Mouse (Mus musculus) limb, embryonic 11.5 days (tissue): Measurements from ENCODE around the gene Snx1. TPM values are rescaled to one million over a fixed set of nuclear protein-coding genes. Genes with fewer than 3 reads are reported as not detected.

Source experiments
- ATAC-seq: fragments of 200-750 bp; cut with Nextera tagmentation; 2 replicates; pipeline ENCODE4 v1.8.0; 2017; ENCODE audit warnings: low read depth; ENCODE audit not compliant: insufficient number of reproducible peaks, low FRiP score, low TSS enrichment
- DNase-seq: peaks from one replicate; pipeline ENCODE4 v3.0.0-alpha.2; 2015; ENCODE audit warnings: low spot score
- H3K27ac ChIP-seq: fragments of 300-500 bp; sonication (generic); replicated peaks from 2 replicates; pipeline ENCODE4 v1.5.1; 2014; ENCODE audit warnings: low read depth, mild to moderate bottlenecking, low read length
- H3K27me3 ChIP-seq: fragments of 300-500 bp; sonication (generic); 2 replicates; pipeline ENCODE4 v1.6.1; 2014; ENCODE audit warnings: mild to moderate bottlenecking, low read length, mixed read lengths; ENCODE audit not compliant: control insufficient read depth, insufficient read depth
- H3K36me3 ChIP-seq: fragments of 300-500 bp; sonication (generic); 2 replicates; pipeline ENCODE4 v1.6.1; 2014; ENCODE audit warnings: mild to moderate bottlenecking, low read length, moderate library complexity, mixed read lengths; ENCODE audit not compliant: control insufficient read depth, insufficient read depth
- H3K4me1 ChIP-seq: fragments of 300-500 bp; sonication (generic); 2 replicates; pipeline ENCODE4 v1.6.1; 2014; ENCODE audit warnings: low read length, mixed read lengths; ENCODE audit not compliant: control insufficient read depth, insufficient read depth
- H3K4me2 ChIP-seq: fragments of 300-500 bp; sonication (generic); 2 replicates; pipeline ENCODE4 v1.6.1; 2014; ENCODE audit warnings: low read depth, mild to moderate bottlenecking, moderate library complexity; ENCODE audit not compliant: severe bottlenecking
- H3K4me3 ChIP-seq: fragments of 300-500 bp; sonication (generic); 2 replicates; pipeline ENCODE4 v1.5.1; 2014; ENCODE audit warnings: low read depth, low read length
- H3K9ac ChIP-seq: fragments of 300-500 bp; sonication (generic); 2 replicates; pipeline ENCODE4 v1.6.1; 2014; ENCODE audit warnings: mild to moderate bottlenecking, low read length
- H3K9me3 ChIP-seq: fragments of 300-500 bp; sonication (generic); 2 replicates; pipeline ENCODE4 v1.6.1; 2016; ENCODE audit warnings: low read length; ENCODE audit not compliant: control insufficient read depth
- WGBS: fragments of 180-500 bp; shearing (Covaris S2); extraction: QIAGEN DNeasy Blood & Tissue Kit; methylation state at CpG from one replicate; pipeline ENCODE4 v1.1.7; 2014; 5-methylcytosine and 5-hydroxymethylcytosine counted together
- polyA plus RNA-seq: library from polyadenylated mRNA; unstranded; fragments of >200 nt; fragmentation: Nextera tagmentation; extraction: Ambion mirVana; gene quantifications from 2 replicates; pipeline ENCODE4 v1.2.1, GENCODE M21; 2014

Snx1 gene
- polyA plus RNA-seq, 1 experiment from 2014 or later, result 123 TPM

DNA sequence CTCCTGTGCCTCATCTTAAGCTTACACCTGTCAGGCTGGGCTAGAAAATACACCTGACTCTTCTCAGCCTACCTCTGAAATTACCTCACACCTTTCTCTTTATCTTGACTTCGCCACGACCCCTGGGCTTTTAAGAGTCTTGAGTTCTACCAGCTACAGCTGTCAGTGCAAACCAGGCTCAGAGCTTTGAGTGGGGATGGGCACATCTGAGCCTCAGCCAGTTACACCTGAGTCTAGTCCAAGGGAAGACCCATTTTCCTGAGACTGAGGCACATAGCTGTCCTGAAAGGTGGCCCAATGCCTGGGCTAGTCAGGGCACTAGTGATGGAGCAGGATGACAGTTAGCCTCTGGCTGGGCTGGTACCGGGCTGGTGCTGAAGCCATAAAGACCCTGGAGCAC lies 59.6 kb downstream of the Snx1 start:
- Histone ChIP-seq H3K4me1 (peaks cover 6% of the 10 kb centered on the region), H3K4me2 (no peak overlapping the region), H3K9ac (peak overlapping the region; percentile 4; the same call in 1 of the 2 replicates), H3K9me3 (no peaks in the 10 kb centered on the region), H3K36me3 (peaks cover 38% of the 10 kb centered on the region), H3K27ac (no peak overlapping the region), H3K4me3 (no peak overlapping the region), H3K27me3 (peaks cover 16% of the 10 kb centered on the region)
- ATAC-seq (no peak), DNase-seq (no peak)
- WGBS, result 94% methylated on average over 3 of the region's 3 CpGs

DNA sequence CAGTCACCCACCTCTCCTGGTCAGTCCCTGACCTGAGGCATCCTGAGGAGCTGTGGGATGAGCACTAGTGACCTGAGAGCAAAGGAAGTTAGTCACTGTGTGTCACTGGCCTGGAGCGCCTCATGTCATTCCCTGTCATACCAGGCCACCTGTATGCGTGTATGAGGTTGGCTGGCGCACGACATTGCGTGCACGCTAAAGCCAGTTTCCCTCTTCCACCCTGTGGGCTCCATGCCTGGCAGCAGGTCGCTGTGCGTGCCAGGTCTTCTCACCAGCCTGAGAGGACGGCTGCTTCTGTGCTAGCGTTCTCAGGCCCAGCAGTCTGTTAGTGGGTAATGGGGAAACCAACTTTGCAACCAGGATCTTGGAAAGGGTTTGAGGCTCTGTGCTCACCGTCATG lies 62.1 kb downstream of the Snx1 start:
- DNase-seq, result no peak
- WGBS, result 94% methylated on average over 11 of the region's 11 CpGs
- Histone ChIP-seq H3K9me3 (no peaks in the 10 kb centered on the region), H3K4me3 (no peak overlapping the region), H3K4me2 (no peak overlapping the region), H3K27ac (no peak overlapping the region), H3K36me3 (peaks cover 38% of the 10 kb centered on the region), H3K27me3 (peaks cover 16% of the 10 kb centered on the region), H3K9ac (no peak overlapping the region), H3K4me1 (peaks cover 6% of the 10 kb centered on the region)
- no peak for ATAC-seq

DNA sequence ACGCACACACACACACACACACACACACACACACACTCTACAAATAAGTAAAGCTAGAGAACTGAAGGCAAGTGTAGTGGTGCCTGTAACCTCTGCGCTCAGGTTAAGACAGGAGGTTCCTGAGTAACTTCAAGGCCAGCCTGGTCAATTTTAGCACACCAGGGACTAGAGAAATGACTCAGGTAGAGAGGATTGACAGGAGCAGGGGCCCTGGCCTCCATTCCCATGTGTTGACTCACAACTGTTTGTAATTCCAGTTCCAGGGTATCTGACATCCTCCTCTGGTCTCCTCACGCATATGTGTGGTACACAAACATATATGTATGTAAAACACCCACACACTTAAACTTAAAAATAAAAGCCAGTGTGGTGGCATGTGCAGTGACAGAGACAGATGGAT lies 62.9 kb downstream of the Snx1 start:
- Histone ChIP-seq H3K9ac (no peak overlapping the region), H3K4me2 (no peak overlapping the region), H3K36me3 (peaks cover 38% of the 10 kb centered on the region), H3K27me3 (peaks cover 8% of the 10 kb centered on the region; the same call in 1 of the 2 replicates), H3K4me3 (no peak overlapping the region), H3K4me1 (no peaks in the 10 kb centered on the region; the same call in 1 of the 2 replicates), H3K27ac (no peak overlapping the region), H3K9me3 (no peaks in the 10 kb centered on the region)
- WGBS, result 95% methylated on average over 3 of the region's 3 CpGs
- no peak for ATAC-seq
- DNase-seq, result no peak

DNA sequence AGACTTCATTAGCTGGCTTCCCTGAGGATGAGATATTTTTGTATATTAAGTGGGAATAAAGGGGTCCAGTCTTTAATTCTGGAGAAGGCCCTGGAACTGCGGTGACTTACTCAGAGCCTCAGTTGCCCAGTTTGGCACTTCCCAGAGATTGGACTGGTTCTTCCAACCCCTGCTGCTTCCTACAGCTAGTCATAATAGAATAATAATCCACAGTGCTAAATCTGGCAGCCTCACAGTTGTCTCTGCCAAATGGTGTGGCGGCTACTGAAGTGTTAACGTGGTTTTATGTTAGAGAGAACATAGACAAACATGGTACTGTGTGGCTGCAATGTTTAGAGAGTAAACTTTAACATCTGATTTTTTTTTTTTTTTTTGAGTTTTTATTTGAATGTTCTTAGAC lies 64.7 kb downstream of the Snx1 start:
- peak overlapping the region; percentile 61; the same call in 1 of the 2 replicates for H3K4me3 ChIP-seq
- DNase-seq (no peak), ATAC-seq (no peak)
- peak overlapping the region; percentile 54; the same call in 1 of the 2 replicates for H3K4me2 ChIP-seq
- H3K27me3 ChIP-seq, result no peaks in the 10 kb centered on the region
- no peaks in the 10 kb centered on the region; the same call in 1 of the 2 replicates for H3K4me1 ChIP-seq
- no peak overlapping the region for H3K27ac ChIP-seq
- peaks cover 34% of the 10 kb centered on the region for H3K36me3 ChIP-seq
- no peak overlapping the region for H3K9ac ChIP-seq
- 85% methylated on average over 3 of the region's 3 CpGs for WGBS
- no peaks in the 10 kb centered on the region for H3K9me3 ChIP-seq

DNA sequence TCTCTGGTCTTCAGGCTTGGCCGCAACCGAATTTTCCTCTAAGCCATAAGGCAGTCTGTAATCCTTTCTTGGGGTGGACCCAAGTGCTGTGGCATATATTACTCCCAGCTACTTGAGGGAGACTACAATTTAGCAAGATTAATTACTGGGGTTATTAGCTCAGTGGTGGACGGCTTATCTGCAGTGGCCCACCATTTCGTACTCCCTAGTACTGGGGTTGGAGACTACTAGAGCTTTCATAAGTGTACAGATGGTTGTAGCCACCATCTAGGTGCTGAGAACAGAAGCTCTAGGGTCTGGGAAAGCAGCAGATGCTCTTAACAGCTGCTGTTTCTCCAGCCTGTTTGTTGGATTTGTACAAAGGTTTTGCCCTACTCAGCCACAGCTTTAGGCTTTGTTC lies 65.4 kb downstream of the Snx1 start:
- ATAC-seq (no peak), DNase-seq (no peak)
- H3K4me2 ChIP-seq, result peak overlapping the region; percentile 54
- peak overlapping the region; percentile 61 for H3K4me3 ChIP-seq
- 31% methylated on average over 4 of the region's 4 CpGs for WGBS
- no peak overlapping the region for H3K27ac ChIP-seq
- peaks cover 29% of the 10 kb centered on the region for H3K36me3 ChIP-seq
- H3K27me3 ChIP-seq, result no peaks in the 10 kb centered on the region
- H3K9ac ChIP-seq, result peak overlapping the region; percentile 75
- no peaks in the 10 kb centered on the region; the same call in 1 of the 2 replicates for H3K4me1 ChIP-seq
- H3K9me3 ChIP-seq, result no peaks in the 10 kb centered on the region

DNA sequence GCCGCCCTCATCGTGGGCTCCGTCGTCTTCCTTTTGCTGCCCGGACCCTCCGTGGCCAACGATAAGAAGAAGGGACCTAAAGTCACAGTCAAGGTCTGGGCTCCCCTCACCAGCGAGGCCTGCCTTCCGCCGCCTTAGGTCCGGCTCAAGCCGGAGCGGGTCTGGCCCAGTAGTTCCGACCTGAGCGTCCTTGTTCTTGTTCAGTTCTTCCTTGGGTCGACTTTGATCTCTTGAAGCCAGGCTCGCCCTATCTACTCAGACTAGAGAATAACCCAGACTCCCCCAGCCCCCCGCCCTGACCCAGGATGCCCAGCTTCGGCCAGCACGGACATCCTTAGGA lies 66.1 kb downstream of the Snx1 start:
- no peaks in the 10 kb centered on the region for H3K27me3 ChIP-seq
- H3K27ac ChIP-seq, result no peak overlapping the region
- peak overlapping the region; percentile 54 for H3K4me2 ChIP-seq
- ATAC-seq (peak; percentile 40; the same call in 1 of the 2 replicates), DNase-seq (no peak)
- no peaks in the 10 kb centered on the region; the same call in 1 of the 2 replicates for H3K4me1 ChIP-seq
- peak overlapping the region; percentile 61 for H3K4me3 ChIP-seq
- WGBS, result 0% methylated on average over 20 of the region's 20 CpGs
- no peaks in the 10 kb centered on the region for H3K9me3 ChIP-seq
- peak overlapping the region; percentile 75 for H3K9ac ChIP-seq
- peaks cover 22% of the 10 kb centered on the region for H3K36me3 ChIP-seq

DNA sequence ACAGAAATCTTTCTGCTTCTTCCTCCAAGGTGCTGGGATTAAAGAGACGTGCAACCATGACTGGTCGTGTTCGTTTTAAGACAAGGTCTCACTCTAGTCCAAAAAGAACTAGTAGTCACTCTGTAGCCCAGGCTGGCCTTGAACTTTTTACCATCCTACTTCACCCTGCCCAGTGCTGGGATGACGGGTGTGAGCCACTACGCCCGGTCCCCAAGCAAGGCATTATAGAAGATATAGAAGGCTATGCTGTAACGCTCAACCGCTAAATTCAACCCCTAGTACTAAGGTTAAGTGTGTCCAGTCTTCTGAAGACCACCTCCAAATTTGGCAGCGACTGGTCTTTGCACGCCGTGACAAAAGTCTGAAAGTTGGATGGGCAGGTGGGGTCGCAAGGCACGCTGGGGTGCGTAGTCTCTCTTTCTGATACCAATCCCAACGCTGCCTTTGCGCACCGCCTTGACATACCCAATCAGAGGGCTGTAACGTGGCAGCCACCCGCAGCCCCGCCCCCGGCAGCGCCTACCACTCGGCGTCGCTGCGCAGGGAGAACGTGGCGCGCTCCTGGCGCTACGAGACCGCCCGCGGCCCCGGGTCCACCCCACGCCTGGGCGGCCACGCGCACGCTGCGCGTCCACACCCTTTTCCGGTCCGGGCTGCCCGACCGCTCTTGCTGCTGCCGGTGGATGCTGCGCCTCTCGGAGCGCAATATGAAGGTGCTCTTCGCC lies 66.6 kb downstream of the Snx1 start, which contains the start of gene Ppib:
TSS of gene Ppib (plus strand) at position 640 of the 725 bp plus-strand sequence.
- 2% methylated on average over 51 of the region's 51 CpGs for WGBS
- no peaks in the 10 kb centered on the region; the same call in 1 of the 2 replicates for H3K4me1 ChIP-seq
- H3K27ac ChIP-seq, result no peak within 1 kb of the TSS
- peak within 1 kb of the TSS; percentile 75 for H3K9ac ChIP-seq
- no peaks in the 10 kb centered on the region for H3K27me3 ChIP-seq
- ATAC-seq (peak; percentile 96), DNase-seq (peak; percentile 98)
- H3K4me2 ChIP-seq, result peak within 1 kb of the TSS; percentile 54
- no peaks in the 10 kb centered on the region for H3K9me3 ChIP-seq
- peaks cover 20% of the 10 kb centered on the region for H3K36me3 ChIP-seq
- H3K4me3 ChIP-seq, result peak within 1 kb of the TSS; percentile 61

DNA sequence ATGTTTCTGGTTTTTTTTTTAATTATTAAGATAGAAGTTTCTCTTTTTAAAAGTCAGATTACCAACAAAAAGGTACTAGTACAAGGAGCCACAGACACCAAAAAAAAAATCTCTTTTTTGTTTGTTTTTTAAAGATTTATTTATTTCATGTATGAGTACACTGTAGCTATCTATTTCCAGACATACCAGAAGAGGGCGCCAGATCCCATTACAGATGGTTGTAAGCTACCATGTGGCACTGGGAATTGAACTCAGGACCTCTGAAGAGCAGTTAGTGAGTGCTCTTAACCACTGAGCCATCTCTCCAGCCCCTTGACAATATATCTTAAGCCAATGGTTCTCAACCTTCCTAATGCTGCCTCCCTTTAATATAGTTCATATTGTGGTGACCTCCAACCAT lies 72.8 kb downstream of the Snx1 start:
- no peaks in the 10 kb centered on the region; the same call in 1 of the 2 replicates for H3K9me3 ChIP-seq
- no peak overlapping the region for H3K4me2 ChIP-seq
- no peaks in the 10 kb centered on the region for H3K27me3 ChIP-seq
- no peaks in the 10 kb centered on the region for H3K4me1 ChIP-seq
- no peak overlapping the region for H3K27ac ChIP-seq
- no peak overlapping the region for H3K9ac ChIP-seq
- DNase-seq (no peak), ATAC-seq (no peak)
- no peak overlapping the region for H3K4me3 ChIP-seq
- H3K36me3 ChIP-seq, result no peaks in the 10 kb centered on the region
- WGBS, result 43% methylated on average over 1 of the region's 1 CpGs
